Mouse (Mus musculus): ENCODE data around the gene Nol10. TPM values are rescaled to one million over a fixed set of nuclear protein-coding genes. Genes with fewer than 3 reads are reported as not detected.

The Nol10 gene
- polyA plus RNA-seq, 1 experiment from 2014 or later: 19.8 TPM

DNA sequence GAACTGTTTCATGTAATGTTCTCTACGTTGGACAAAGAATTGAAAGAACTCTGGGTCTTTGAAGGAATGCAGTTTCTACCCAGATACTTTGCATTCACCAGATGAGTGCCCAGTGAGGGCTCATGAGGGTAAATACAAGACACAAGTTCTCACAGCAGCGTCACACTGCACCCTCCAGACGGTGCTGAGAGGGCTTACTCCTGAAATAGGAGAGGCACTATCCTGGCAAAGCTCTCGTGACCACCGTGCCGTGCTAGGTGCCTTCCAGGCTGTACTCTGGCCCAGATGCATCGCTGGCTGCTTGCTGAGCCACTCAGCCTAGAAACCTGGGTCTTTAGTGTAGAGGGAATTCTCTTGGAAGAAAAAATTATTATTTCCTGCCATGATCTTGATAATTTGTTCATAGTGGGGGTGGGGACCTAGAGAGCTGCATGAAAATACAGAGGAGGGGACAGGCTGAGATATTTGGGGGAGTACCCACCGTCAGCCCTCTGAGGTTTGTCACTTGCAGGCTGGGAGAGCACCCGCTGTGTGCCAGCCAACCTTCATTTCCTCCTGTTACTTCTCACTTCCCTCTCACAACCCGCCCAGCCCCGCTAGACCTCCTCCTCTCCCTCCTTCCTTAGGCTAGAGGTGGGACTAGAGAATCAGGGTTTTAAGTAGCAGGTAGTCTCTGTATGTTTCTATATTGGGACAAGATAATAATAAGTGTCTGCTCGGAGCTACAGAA is 63.7 kb downstream of the Nol10 start:
- Histone ChIP-seq H3K4me1 (ENCODE audit: control insufficient read depth, insufficient read depth, low read length) (no peaks in the 10 kb centered on the region), H3K4me2 (ENCODE audit: low read depth, low read length) (no peak overlapping the region), H3K4me3 (ENCODE audit: low read depth, low read length) (no peak overlapping the region), H3K9me3 (ENCODE audit: control insufficient read depth, low read length) (no peaks in the 10 kb centered on the region), H3K27ac (ENCODE audit: low read depth, low read length) (no peak overlapping the region), H3K9ac (replicated peaks; ENCODE audit: low read depth, low read length) (no peak overlapping the region), H3K27me3 (ENCODE audit: control insufficient read depth, insufficient read depth, low read length) (no peaks in the 10 kb centered on the region), H3K36me3 (ENCODE audit: control insufficient read depth, insufficient read depth, low read length) (peaks cover 12% of the 10 kb centered on the region)
- WGBS: 79% methylated on average over 12 of the region's 12 CpGs
- ATAC-seq (ENCODE audit: low read depth): no peak

- no peaks in the 10 kb centered on the region for H3K9me3 ChIP-seq (ENCODE audit: control insufficient read depth, low read length)
- ATAC-seq (ENCODE audit: low read depth): no peak
- H3K4me1 ChIP-seq (ENCODE audit: control insufficient read depth, insufficient read depth, low read length): no peaks in the 10 kb centered on the region
- H3K9ac ChIP-seq (replicated peaks; ENCODE audit: low read depth, low read length): no peak overlapping the region
- H3K4me3 ChIP-seq (ENCODE audit: low read depth, low read length): no peak overlapping the region
- 89% methylated on average over 7 of the region's 7 CpGs for WGBS
- H3K36me3 ChIP-seq (ENCODE audit: control insufficient read depth, insufficient read depth, low read length): peaks cover 14% of the 10 kb centered on the region; the same call in 1 of the 2 replicates
- H3K27ac ChIP-seq (ENCODE audit: low read depth, low read length): no peak overlapping the region
- H3K4me2 ChIP-seq (ENCODE audit: low read depth, low read length): no peak overlapping the region
- no peaks in the 10 kb centered on the region for H3K27me3 ChIP-seq (ENCODE audit: control insufficient read depth, insufficient read depth, low read length)
These were observed 66.5 kb downstream of the Nol10 start for GRCm38 (mm10) chr12:17414734-17415133.

DNA sequence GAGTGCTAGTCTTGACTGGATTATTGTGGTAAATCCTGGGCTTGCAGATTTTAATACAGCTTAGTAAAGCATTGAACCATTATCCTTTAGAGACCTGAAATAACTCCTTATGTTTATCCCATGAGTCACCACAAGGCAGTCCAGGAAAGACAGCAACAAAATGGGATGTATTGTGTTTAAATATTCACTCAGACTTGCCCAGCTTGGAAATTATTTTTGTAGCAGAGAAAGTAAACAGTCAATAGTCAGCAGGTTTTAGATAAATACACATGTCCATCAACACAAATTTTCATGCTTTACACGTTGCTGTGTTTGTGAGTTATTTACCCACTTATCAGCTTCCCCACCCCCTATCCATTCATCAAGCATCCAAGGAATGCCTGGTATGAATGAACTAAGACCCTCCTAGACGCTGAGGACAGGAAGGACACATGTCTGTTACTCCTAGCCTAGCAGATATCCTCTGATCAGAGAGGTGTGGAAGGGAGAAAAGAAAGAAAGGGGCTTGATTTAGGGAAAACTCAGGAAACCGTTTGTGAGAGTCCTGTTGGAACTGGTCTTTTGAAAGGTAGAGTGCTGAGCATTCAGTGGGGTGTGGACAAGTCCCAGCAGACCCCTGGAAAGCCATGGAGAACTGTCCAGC is 72.0 kb downstream of the Nol10 start:
- no peak overlapping the region for H3K4me3 ChIP-seq (ENCODE audit: low read depth, low read length)
- ATAC-seq (ENCODE audit: low read depth): no peak
- H3K4me2 ChIP-seq (ENCODE audit: low read depth, low read length): no peak overlapping the region
- peaks cover 25% of the 10 kb centered on the region for H3K36me3 ChIP-seq (ENCODE audit: control insufficient read depth, insufficient read depth, low read length)
- 79% methylated on average over 3 of the region's 3 CpGs for WGBS
- H3K9me3 ChIP-seq (ENCODE audit: control insufficient read depth, low read length): no peaks in the 10 kb centered on the region
- H3K9ac ChIP-seq (replicated peaks; ENCODE audit: low read depth, low read length): no peak overlapping the region
- no peaks in the 10 kb centered on the region for H3K27me3 ChIP-seq (ENCODE audit: control insufficient read depth, insufficient read depth, low read length)
- H3K27ac ChIP-seq (ENCODE audit: low read depth, low read length): no peak overlapping the region
- H3K4me1 ChIP-seq (ENCODE audit: control insufficient read depth, insufficient read depth, low read length): no peaks in the 10 kb centered on the region

GRCm38 (mm10) chr12:17425254-17426169 is 77.3 kb downstream of the Nol10 start:
- Histone ChIP-seq H3K4me1 (ENCODE audit: control insufficient read depth, insufficient read depth, low read length) (no peaks in the 10 kb centered on the region), H3K9ac (replicated peaks; ENCODE audit: low read depth, low read length) (no peak overlapping the region), H3K36me3 (ENCODE audit: control insufficient read depth, insufficient read depth, low read length) (peaks cover 10% of the 10 kb centered on the region), H3K4me2 (ENCODE audit: low read depth, low read length) (no peak overlapping the region), H3K9me3 (ENCODE audit: control insufficient read depth, low read length) (no peaks in the 10 kb centered on the region), H3K4me3 (ENCODE audit: low read depth, low read length) (no peak overlapping the region), H3K27ac (ENCODE audit: low read depth, low read length) (no peak overlapping the region), H3K27me3 (ENCODE audit: control insufficient read depth, insufficient read depth, low read length) (no peaks in the 10 kb centered on the region)
- ATAC-seq (ENCODE audit: low read depth): no peak
- 66% methylated on average over 11 of the region's 11 CpGs for whole genome bisulfite sequencing

DNA sequence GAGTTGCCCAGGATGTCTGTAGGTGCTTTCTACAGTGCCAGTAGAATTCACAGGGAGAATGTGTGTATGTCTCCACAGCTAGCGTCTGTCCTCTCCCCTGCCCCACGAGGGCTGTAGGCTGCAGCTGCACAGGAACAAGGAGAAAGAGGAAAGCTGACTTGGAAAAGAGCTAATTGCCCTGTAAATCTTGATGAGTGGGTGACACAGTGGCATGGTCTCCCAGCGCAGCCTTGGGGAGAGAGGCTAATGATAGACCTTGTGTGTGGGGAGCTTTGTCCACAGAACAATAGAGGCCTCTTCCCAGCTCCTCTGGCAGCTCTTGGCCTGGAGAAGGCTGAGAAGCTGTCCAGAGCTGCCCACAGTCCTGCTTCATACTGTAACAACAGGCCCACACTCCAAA is 78.5 kb downstream of the Nol10 start:
- Histone ChIP-seq H3K4me3 (ENCODE audit: low read depth, low read length) (no peak overlapping the region), H3K36me3 (ENCODE audit: control insufficient read depth, insufficient read depth, low read length) (peaks cover 15% of the 10 kb centered on the region), H3K27ac (ENCODE audit: low read depth, low read length) (no peak overlapping the region), H3K9ac (replicated peaks; ENCODE audit: low read depth, low read length) (no peak overlapping the region), H3K4me1 (ENCODE audit: control insufficient read depth, insufficient read depth, low read length) (no peaks in the 10 kb centered on the region), H3K9me3 (ENCODE audit: control insufficient read depth, low read length) (no peaks in the 10 kb centered on the region), H3K27me3 (ENCODE audit: control insufficient read depth, insufficient read depth, low read length) (no peaks in the 10 kb centered on the region), H3K4me2 (ENCODE audit: low read depth, low read length) (no peak overlapping the region)
- WGBS: 1% methylated on average over 3 of the region's 3 CpGs
- ATAC-seq (ENCODE audit: low read depth): peak; percentile 78

DNA sequence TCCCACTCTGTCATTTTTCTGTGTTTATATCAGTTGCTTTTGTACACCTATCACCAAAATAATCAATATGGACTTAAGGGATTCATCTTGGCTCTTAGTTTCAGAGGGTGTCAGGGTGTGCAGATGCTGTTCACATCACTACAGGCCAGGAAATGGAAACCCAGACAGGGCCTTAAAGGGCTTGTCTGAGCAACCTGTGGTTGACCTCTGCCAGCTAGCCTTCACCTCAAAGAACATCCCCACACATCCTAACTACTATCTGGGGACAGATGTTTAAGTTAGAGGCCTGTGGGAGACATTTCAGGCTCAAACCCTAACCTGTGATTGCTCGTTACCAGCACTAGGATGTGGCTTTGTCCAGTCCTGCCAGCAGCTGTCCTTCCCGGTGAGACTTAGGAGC is 82.3 kb downstream of the Nol10 start:
- no peak overlapping the region for H3K27ac ChIP-seq (ENCODE audit: low read depth, low read length)
- 0 out of 2 replicates have a peak, but pooled peaks cover 8% of the 10 kb centered on the region for H3K36me3 ChIP-seq (ENCODE audit: control insufficient read depth, insufficient read depth, low read length)
- H3K4me2 ChIP-seq (ENCODE audit: low read depth, low read length): no peak overlapping the region
- no peak overlapping the region for H3K4me3 ChIP-seq (ENCODE audit: low read depth, low read length)
- H3K9me3 ChIP-seq (ENCODE audit: control insufficient read depth, low read length): no peaks in the 10 kb centered on the region
- WGBS: 85% methylated on average over 2 of the region's 2 CpGs
- H3K27me3 ChIP-seq (ENCODE audit: control insufficient read depth, insufficient read depth, low read length): no peaks in the 10 kb centered on the region
- H3K9ac ChIP-seq (replicated peaks; ENCODE audit: low read depth, low read length): no peak overlapping the region
- no peaks in the 10 kb centered on the region for H3K4me1 ChIP-seq (ENCODE audit: control insufficient read depth, insufficient read depth, low read length)
- ATAC-seq (ENCODE audit: low read depth): no peak

DNA sequence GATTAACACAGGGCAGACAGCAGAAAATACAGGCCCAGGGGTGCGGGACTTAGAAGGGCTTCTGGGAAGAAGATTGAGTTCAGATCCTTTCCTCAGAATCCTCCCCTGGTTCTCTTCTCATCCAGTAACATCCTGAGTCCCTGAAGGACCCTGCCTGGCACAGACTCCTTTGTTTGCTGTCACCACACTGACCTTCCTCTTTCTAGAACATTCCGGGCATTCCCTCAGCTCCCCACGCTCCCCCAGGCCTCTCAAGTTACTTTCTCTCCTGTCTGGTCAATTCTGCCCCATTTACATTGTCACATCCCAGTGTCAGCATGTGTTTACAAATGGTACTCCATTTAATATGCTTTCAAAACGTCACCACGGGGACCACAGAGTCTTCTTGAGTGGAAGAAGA is 82.9 kb downstream of the Nol10 start:
- WGBS: 94% methylated on average over 5 of the region's 5 CpGs
- Histone ChIP-seq H3K4me2 (ENCODE audit: low read depth, low read length) (no peak overlapping the region), H3K36me3 (ENCODE audit: control insufficient read depth, insufficient read depth, low read length) (0 out of 2 replicates have a peak, but pooled peaks cover 8% of the 10 kb centered on the region), H3K27ac (ENCODE audit: low read depth, low read length) (no peak overlapping the region), H3K9ac (replicated peaks; ENCODE audit: low read depth, low read length) (no peak overlapping the region), H3K4me1 (ENCODE audit: control insufficient read depth, insufficient read depth, low read length) (no peaks in the 10 kb centered on the region), H3K4me3 (ENCODE audit: low read depth, low read length) (no peak overlapping the region), H3K9me3 (ENCODE audit: control insufficient read depth, low read length) (no peaks in the 10 kb centered on the region), H3K27me3 (ENCODE audit: control insufficient read depth, insufficient read depth, low read length) (no peaks in the 10 kb centered on the region)
- ATAC-seq (ENCODE audit: low read depth): no peak

DNA sequence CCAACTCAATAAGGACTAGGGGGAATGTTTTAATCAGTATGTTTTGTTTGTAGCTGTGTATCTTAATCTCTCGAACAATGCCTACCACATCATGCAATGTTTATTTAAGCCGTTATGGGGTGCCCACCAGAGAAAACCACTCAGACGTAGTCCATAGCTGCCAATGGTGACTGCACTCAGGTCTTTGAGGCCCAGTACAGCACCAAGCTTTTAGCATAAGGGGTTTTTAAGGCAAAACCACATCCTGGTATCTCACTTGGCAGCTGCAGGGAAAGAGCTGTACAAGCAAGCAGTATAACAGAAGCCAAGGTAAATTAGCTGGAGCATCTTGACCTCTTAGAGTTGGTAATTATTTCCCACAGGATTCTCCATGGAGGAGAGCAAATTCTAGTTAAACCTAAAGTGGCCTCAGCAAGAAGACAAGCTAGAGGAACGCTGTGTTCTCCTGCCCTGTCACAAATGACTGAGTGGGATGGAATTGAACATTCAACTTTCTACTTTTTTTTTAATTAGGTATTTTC is 83.6 kb downstream of the Nol10 start:
- no peaks in the 10 kb centered on the region for H3K9me3 ChIP-seq (ENCODE audit: control insufficient read depth, low read length)
- H3K27me3 ChIP-seq (ENCODE audit: control insufficient read depth, insufficient read depth, low read length): no peaks in the 10 kb centered on the region
- no peak overlapping the region for H3K4me2 ChIP-seq (ENCODE audit: low read depth, low read length)
- H3K4me1 ChIP-seq (ENCODE audit: control insufficient read depth, insufficient read depth, low read length): no peaks in the 10 kb centered on the region
- no peak overlapping the region for H3K9ac ChIP-seq (replicated peaks; ENCODE audit: low read depth, low read length)
- H3K4me3 ChIP-seq (ENCODE audit: low read depth, low read length): no peak overlapping the region
- H3K27ac ChIP-seq (ENCODE audit: low read depth, low read length): no peak overlapping the region
- WGBS: 94% methylated on average over 4 of the region's 4 CpGs
- no peak for ATAC-seq (ENCODE audit: low read depth)
- 0 out of 2 replicates have a peak, but pooled peaks cover 8% of the 10 kb centered on the region for H3K36me3 ChIP-seq (ENCODE audit: control insufficient read depth, insufficient read depth, low read length)

Data from neural tube, embryonic 14.5 days (tissue).